Mouse (Mus musculus): Measurements from ENCODE around the gene Cacna1s.

The Cacna1s gene

DNA sequence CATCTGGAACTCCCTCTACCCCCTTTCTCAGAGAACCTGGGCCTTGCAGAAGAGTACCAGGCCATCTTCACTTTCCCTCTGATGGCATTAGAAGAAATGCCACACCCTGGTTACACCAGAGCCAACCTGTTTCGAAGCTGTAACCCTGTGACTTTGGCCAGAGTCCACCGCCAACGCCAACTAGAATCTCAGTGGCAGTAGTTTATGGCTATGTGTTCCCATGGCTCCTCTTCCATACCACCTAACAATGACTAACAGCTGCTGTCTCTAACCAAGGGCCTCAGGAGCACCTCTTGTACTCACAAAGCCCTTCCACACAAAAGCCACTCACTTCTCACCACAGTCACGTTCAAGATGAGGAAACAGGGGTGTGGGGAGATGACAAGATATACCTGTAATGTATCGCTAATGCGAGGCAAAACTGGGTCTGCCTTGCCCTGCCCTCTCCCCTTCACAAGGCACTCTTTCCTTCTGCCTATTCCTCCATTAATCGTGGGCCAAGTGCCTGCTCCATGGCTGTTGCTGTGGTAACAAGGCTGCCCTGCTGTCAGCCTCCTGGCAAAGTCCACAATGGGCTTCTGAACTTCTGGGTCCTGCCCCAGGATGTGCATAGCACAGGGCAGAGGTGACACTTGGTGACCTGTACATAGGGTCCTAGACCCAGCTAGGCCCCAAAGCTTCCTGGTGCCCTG is 67.2 kb downstream of the Cacna1s start:
- DNase-seq = no peak

DNA sequence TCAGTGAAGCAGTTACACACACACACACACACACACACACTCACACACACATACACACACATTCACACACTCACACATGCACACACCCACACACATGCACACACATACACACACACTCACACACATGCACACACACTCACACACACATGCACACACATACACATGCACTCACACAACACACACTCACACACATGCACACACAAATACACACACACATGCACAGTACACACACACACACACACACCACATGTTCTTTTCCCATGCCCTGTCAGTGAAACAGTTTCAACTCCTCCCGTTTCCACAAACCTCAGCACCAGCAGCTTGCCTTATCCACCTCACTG is 67.7 kb downstream of the Cacna1s start:
- no peak for DNase-seq

- no peak for DNase-seq
Observed at GRCm38 (mm10) chr1:136120785-136121184, 68.2 kb downstream of the Cacna1s start.

DNA sequence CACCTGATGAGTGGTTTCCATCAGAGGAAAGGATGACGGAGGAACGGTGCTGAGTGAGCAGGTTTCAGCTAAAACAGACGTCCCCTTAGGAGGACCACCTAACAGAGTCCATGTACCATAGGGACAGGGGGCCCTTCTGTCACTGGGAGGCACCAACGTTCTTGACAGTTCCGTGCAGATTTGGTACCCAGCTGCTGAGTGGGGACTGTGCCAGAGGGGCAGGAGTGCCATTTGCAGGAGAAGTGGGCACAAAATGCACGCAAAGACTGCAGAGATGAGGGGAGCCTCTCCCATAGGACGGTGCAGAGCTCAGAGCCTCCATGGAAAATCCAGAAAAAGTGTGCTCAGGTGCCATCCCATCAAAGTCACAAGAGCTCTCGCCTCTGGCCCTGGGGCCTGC is 69.5 kb downstream of the Cacna1s start:
- no peak for DNase-seq

GRCm38 (mm10) chr1:136126159-136126765 is 73.7 kb downstream of the Cacna1s start:
- no peak for DNase-seq

GRCm38 (mm10) chr1:136126895-136127294 is 74.3 kb downstream of the Cacna1s start:
- DNase-seq = peak; percentile 53 to 70

- no peak for DNase-seq
Observed at GRCm38 (mm10) chr1:136127856-136128255, 75.3 kb downstream of the Cacna1s start.

DNA sequence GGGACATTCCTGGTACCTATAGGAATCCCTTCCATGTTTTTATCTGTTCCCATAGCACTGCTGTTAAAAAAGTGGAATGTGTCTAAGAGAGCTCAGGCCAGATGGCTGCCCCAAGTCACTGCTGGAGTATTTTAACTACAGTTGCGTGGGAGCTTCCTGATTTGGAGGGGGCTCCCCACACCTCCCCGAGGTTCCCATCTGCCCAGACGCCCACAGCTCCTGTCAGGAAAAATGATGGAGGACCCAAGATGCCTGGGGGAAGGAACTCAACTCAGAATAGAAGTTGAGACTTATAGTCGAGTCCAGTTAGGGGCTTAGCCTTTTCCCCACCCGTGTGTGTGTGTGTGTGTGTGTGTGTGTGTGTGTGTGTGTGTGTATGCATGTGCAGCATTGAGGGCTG is 75.9 kb downstream of the Cacna1s start:
- peak; percentile 31 to 53 for DNase-seq

GRCm38 (mm10) chr1:136128944-136129589 is 76.5 kb downstream of the Cacna1s start:
- no peak for DNase-seq

DNA sequence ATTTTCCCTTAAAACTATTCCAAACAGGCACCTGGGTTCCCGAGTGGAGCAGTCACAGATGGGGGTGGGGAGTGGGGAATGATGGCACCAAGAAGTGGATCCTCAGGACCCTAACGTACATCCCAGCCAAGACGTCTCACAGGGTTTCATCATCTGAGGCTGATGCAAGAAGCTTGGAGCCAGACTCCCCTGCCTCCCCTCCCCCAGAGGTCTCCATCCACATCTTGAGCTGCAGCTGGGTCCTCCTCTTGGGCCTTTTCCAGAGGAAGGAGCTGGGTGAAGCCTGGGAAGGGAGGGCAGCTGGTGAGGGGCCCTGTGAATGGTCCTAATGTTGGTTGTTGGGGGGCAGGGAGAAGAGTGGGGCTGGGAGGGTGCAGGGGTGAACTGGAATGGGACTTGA is 77.6 kb downstream of the Cacna1s start:
- no peak for DNase-seq

- DNase-seq = peak; percentile 93 to 94
Observed at GRCm38 (mm10) chr1:136130951-136131558, 78.5 kb downstream of the Cacna1s start, which contains the start of gene Kif21b. TSS of gene Kif21b (plus strand) at chr1:136131389.

- peak; percentile 40 to 59 for DNase-seq
Observed at GRCm38 (mm10) chr1:136131603-136132291, 79.2 kb downstream of the Cacna1s start.

- DNase-seq = no peak
Observed at GRCm38 (mm10) chr1:136132386-136133201, 80.0 kb downstream of the Cacna1s start.

DNA sequence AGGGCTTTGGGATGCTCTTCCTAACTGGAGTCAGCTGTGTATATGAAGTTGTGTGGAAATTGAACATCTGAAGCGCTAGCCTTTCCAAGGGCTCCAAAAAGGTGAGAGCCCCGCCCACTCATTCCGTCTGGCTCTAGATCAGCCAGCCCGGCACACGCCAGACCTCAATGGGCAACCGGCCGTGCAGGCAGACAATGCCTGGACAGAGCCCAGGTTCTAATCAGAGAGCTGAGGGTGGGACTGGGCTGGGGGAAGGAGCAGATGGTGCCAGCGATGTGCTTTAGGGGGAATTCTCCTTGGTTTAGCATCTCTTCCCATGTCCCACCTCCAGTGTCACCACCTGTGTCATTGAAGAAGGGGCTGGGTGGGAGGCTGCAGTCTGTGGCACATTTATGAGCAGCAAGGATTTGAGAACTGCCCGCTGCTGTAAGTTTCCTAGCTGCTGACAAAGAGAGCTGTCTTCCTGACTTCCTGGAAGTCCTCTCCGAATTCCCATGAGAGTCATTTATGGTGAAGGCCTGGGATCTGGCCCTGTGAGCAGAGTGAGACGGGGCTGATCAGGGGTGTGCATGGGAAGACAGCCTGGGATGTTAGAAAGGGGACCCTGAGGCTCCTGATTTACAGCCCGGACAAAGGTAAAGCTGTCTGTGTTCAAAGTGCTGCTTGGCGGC is 81.2 kb downstream of the Cacna1s start:
- peak; percentile 40 to 55 for DNase-seq

- no peak for DNase-seq
Observed at GRCm38 (mm10) chr1:136134547-136134946, 82.0 kb downstream of the Cacna1s start.

DNA sequence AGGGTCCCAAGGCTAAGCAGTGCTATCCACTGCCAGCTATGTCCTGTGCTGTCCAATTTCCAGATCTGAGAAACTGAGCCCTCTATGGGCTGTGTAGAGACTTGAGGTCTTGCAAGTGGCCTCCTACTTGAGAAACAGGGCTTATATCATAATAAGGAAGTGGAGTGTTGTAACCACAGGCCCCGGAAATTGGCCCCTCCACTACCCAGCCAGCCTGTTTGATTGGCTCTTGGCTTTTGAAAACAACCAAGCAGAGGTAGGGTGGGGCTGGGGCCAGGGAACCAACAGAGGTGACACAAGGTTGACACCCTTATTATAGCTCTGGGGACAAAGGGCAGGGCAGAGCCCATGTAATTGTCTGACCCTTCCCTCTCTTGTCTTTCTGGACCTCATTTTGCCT is 82.5 kb downstream of the Cacna1s start:
- DNase-seq = no peak

GRCm38 (mm10) chr1:136135777-136136444 is 83.4 kb downstream of the Cacna1s start:
- DNase-seq = no peak

DNA sequence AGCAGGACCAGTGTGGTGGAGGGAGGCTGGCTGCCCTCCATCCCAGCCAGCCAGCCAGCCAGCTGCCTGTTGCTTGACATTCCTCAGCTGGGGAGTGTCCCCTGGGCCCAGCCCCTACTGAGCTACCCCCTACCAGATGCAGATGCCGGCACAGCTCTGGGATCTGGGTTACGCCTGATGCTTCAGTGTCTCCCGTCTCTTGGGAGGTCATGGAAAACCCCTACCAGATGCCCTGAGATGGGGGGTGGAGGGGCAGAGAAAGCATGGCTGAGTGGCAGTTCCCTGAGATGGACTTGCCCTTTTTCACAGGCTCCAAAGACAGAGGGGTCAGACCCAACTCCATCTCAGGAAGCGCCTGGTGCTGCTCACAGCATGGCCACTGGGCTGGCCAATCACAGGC is 84.0 kb downstream of the Cacna1s start:
- peak in 1 of 2 experiments; percentile 39 for DNase-seq

- no peak for DNase-seq
Observed at GRCm38 (mm10) chr1:136137071-136137531, 84.6 kb downstream of the Cacna1s start.

- peak; percentile 80 to 86 for DNase-seq
Observed at GRCm38 (mm10) chr1:136137575-136137974, 85.0 kb downstream of the Cacna1s start.

All from kidney, postnatal 4 days (tissue).